Mouse (Mus musculus) liver, postnatal 0 days (tissue): ENCODE measurements at regions not wholly inside any gene's neighbourhood (a gene's known extent, or its start where the extent isn't known, plus 50 kb on each side); places are given as distances from the start of the nearest gene placed in this dataset.

Experiments used
- ATAC-seq: fragments of 200-750 bp; cut with Nextera tagmentation; 2 replicates; pipeline ENCODE4 v1.8.0; 2017; ENCODE audit warnings: mild to moderate bottlenecking, moderate library complexity
- DNase-seq: peaks from one replicate; pipeline ENCODE4 v3.0.0-alpha.2; 2016
- H3K27ac ChIP-seq: fragments of 300-500 bp; sonication (generic); 2 replicates; pipeline ENCODE4 v1.5.1; 2014; ENCODE audit warnings: antibody characterized with exemption, moderate library complexity, mild to moderate bottlenecking, low read depth
- H3K27me3 ChIP-seq: fragments of 300-500 bp; sonication (generic); 2 replicates; pipeline ENCODE4 v1.6.1; 2014; ENCODE audit warnings: low read length, control low read depth, mixed read lengths; ENCODE audit not compliant: insufficient read depth
- H3K36me3 ChIP-seq: fragments of 300-500 bp; sonication (generic); replicated peaks from 2 replicates; pipeline ENCODE4 v1.6.1; 2014; ENCODE audit warnings: mild to moderate bottlenecking, control low read depth, low read length, moderate library complexity, mixed read lengths; ENCODE audit not compliant: insufficient read depth
- H3K4me1 ChIP-seq: fragments of 300-500 bp; sonication (generic); 2 replicates; pipeline ENCODE4 v1.6.1; 2014; ENCODE audit warnings: antibody characterized with exemption, mild to moderate bottlenecking, control low read depth; ENCODE audit not compliant: insufficient read depth
- H3K4me2 ChIP-seq: fragments of 300-500 bp; sonication (generic); 2 replicates; pipeline ENCODE4 v1.6.1; 2014; ENCODE audit warnings: low read depth, mild to moderate bottlenecking, low read length, moderate library complexity, mixed read lengths
- H3K4me3 ChIP-seq: fragments of 300-500 bp; sonication (generic); 2 replicates; pipeline ENCODE4 v1.5.1; 2014; ENCODE audit warnings: low read depth, low read length
- H3K9ac ChIP-seq: fragments of 300-500 bp; sonication (generic); replicated peaks from 2 replicates; pipeline ENCODE4 v1.6.1; 2014; ENCODE audit warnings: mild to moderate bottlenecking, moderate library complexity
- H3K9me3 ChIP-seq: fragments of 300-500 bp; sonication (generic); 2 replicates; pipeline ENCODE4 v1.6.1; 2016; ENCODE audit warnings: mild to moderate bottlenecking, control low read depth, low read length, mixed read lengths
- CTCF ChIP-seq: sonication (generic); IDR thresholded peaks from 2 replicates; pipeline ENCODE4 v1.5.1; 2016; ENCODE audit warnings: antibody characterized with exemption, low read depth
- EP300 ChIP-seq: IDR thresholded peaks from 2 replicates; pipeline ENCODE4 v1.6.1; 2016; ENCODE audit warnings: antibody characterized with exemption, low read depth, mild to moderate bottlenecking
- WGBS: fragments of 180-500 bp; shearing (Covaris S2); extraction: QIAGEN DNeasy Blood & Tissue Kit; methylation state at CpG from one replicate; pipeline ENCODE4 v1.1.7; 2014; ENCODE audit not compliant: insufficient replicate concordance; 5-methylcytosine and 5-hydroxymethylcytosine counted together

DNA sequence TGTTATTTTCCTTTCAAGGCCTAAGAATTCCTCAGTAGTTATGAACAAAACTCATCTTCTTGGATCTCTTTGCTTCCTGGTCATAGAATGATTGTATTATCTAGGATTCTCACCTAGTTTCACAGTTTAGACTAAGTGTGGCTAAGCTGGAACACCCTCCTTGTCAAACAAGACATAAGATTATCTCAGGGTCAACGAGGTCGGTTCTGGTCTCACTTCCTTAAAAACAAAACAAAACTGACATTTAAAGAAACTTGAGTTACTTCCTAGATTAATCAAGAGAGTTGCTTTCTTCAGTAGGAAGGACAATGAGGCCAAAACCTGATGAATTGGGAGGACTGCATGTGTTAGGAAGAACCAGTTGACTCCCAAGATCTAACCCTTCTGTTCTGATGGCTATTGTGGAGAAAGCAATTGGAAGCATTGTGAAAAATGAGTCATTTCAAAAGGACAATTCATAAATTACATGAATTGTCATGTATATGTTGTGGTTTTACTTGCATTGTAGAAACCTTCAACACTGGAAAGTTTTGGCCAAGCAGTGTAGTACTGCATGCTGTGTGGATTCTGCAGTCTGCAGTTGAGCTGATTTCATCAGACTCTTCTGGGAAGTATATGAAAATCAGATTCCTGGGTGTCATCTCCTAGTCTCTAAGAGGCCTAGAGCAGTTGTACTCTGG is 293.0 kb downstream of the Nuak1 start:
- no peak overlapping the region for H3K9ac ChIP-seq
- TF ChIP-seq CTCF = no peak
- TF ChIP-seq EP300 = no peak
- H3K4me2 ChIP-seq = no peak overlapping the region
- H3K4me1 ChIP-seq = no peaks in the 10 kb centered on the region
- H3K27me3 ChIP-seq = no peaks in the 10 kb centered on the region
- no peak for ATAC-seq
- no peak for DNase-seq
- no peaks in the 10 kb centered on the region for H3K9me3 ChIP-seq
- no peaks in the 10 kb centered on the region for H3K36me3 ChIP-seq
- H3K4me3 ChIP-seq = no peak overlapping the region
- H3K27ac ChIP-seq = no peak overlapping the region
- 37% methylated on average over 2 of the region's 2 CpGs for WGBS

DNA sequence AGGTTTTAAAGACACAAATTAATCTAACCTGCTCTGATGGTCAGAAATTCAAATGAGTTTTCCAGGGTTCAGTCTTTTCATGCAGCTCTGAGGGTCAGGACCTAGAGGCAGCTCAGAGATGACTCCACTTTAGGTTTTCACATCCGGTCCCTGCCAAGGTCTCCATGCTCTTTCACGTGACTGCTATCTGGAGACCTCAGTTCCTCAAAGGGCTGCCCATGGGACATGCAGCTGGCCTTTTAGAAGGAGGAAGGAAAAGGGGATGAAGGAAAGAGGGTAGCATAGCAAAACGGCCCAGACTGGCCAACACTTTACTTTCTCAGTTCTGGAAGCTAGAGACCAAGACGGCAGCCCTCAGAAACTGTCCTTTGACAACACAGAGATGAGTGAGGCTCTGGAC is 276.6 kb downstream of the Nuak1 start:
- Histone ChIP-seq H3K4me2 (no peak overlapping the region), H3K36me3 (no peaks in the 10 kb centered on the region), H3K27me3 (no peaks in the 10 kb centered on the region), H3K27ac (no peak overlapping the region), H3K4me1 (no peaks in the 10 kb centered on the region; the same call in 1 of the 2 replicates), H3K9me3 (no peaks in the 10 kb centered on the region), H3K4me3 (no peak overlapping the region), H3K9ac (no peak overlapping the region)
- ATAC-seq (no peak), DNase-seq (no peak)
- no peak for TF ChIP-seq EP300
- no peak for TF ChIP-seq CTCF
- WGBS = 44% methylated on average over 4 of the region's 4 CpGs

DNA sequence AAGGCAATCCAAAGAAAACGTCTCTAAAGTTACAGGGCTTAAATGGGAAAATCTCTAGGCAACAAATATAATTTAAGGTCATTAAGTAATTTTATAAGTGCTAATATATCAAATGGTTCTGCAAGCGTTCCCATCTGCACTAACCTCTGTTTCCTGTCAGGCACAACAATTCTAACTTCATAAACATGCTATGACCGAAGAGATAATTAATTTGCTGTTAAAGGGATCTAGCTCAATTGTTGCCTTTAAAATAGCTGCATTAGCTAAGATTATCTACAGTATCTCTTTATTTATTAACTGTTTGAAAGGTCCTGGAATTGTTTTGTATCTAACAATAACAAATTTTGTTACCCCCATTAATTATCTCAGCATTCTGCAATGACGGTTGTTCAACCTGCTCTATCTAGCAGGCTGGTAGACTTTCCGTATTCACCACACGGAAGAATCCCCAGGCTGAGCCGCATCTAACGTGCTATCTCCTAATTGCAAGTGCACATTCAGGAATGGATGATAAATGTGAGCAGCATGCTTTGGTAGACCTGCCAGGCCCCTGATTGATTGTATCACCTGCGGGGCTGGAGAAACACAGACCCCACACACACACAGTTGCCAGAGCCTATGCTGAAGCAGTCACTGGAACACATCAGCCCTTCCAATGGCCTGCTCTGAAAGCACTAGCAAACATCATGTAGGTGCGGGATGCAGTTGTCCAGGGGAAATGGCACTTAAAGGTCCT is 274.4 kb downstream of the Nuak1 start:
- TF ChIP-seq CTCF (no peak), EP300 (no peak)
- H3K4me3 ChIP-seq = no peak overlapping the region
- no peaks in the 10 kb centered on the region for H3K9me3 ChIP-seq
- no peak overlapping the region for H3K9ac ChIP-seq
- H3K4me1 ChIP-seq = no peaks in the 10 kb centered on the region; the same call in 1 of the 2 replicates
- no peak for DNase-seq
- no peaks in the 10 kb centered on the region for H3K27me3 ChIP-seq
- H3K36me3 ChIP-seq = no peaks in the 10 kb centered on the region
- WGBS = 75% methylated on average over 10 of the region's 10 CpGs
- H3K27ac ChIP-seq = no peak overlapping the region
- no peak overlapping the region for H3K4me2 ChIP-seq
- ATAC-seq = no peak

DNA sequence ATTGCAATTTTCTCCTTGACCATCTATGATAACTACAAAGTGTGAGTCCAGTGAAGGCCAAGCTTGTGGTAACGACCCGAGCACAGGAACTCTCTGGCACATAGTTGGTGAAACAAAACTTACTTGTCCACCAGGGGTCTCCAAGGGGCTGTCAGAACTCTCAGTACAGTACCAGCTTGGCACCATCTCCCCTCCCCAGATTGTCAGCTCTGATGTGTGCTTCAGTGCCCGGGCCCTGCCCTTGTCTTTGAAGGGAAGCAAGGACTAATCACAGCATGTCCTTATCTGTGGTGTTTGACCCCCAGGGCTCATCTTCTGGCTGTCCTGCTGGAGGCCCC is 273.9 kb downstream of the Nuak1 start:
- 47% methylated on average over 3 of the region's 3 CpGs for WGBS
- no peaks in the 10 kb centered on the region; the same call in 1 of the 2 replicates for H3K4me1 ChIP-seq
- TF ChIP-seq CTCF (peak; percentile 46), EP300 (no peak)

DNA sequence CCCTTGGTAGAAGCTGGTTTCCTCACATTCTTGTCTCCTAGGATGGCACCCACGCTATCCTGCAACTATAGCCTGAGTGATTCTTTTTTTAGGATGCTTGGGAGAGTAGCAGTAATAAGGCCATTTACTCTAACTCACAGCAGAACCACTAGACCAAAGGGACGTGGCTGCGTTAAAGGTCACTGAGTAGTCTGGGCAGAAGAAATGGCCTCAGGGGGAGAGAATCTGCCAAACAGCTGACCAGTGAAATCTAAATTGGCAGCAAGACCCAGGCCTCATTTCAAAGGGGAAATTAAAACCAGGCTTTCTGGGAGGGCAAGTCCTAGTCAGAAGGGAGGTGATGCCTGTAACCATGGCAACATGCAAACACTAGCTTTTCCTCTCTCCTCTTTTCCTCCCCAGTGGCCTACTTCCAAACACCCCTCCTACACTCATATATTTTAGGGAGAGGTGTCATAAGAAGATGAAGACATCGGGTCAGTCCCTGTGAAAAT is 267.5 kb downstream of the Nuak1 start:
- H3K9ac ChIP-seq = no peak overlapping the region
- no peaks in the 10 kb centered on the region for H3K27me3 ChIP-seq
- ATAC-seq = no peak
- TF ChIP-seq CTCF (no peak), EP300 (no peak)
- no peaks in the 10 kb centered on the region for H3K36me3 ChIP-seq
- DNase-seq = no peak
- H3K27ac ChIP-seq = no peak overlapping the region
- no peak overlapping the region for H3K4me2 ChIP-seq
- 67% methylated on average over 4 of the region's 4 CpGs for WGBS
- H3K4me3 ChIP-seq = no peak overlapping the region
- H3K9me3 ChIP-seq = no peaks in the 10 kb centered on the region
- H3K4me1 ChIP-seq = no peaks in the 10 kb centered on the region

More for the DNA sequence above, 273.9 kb downstream of the Nuak1 start:
- DNase-seq (no peak), ATAC-seq (no peak)
- Histone ChIP-seq H3K9ac (no peak overlapping the region), H3K4me2 (no peak overlapping the region), H3K9me3 (no peaks in the 10 kb centered on the region), H3K27ac (no peak overlapping the region), H3K4me3 (no peak overlapping the region), H3K27me3 (no peaks in the 10 kb centered on the region), H3K36me3 (no peaks in the 10 kb centered on the region)

DNA sequence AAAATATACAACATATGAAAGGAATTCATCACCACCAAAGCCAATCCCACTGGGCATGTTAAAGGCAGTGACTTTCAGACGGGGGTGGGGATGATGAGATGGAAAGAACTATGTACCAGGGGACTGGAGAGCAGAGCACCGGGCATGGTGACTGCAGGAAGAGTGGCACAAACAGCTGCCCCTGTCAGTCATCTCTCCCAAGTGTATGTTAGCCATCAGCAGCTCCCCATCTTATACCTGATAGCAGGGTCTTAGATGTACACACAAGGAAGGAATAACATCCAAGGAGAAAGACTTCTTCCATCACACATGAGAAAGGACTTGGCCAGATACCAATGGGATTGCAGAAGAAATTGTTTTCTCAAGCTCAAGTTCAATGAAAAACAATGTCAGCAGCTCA is 257.2 kb downstream of the Nuak1 start:
- DNase-seq = no peak
- no peak for ATAC-seq
- no peak for TF ChIP-seq CTCF
- TF ChIP-seq EP300 = no peak

More for the DNA sequence above, 257.2 kb downstream of the Nuak1 start:
- H3K9ac ChIP-seq = no peak overlapping the region
- no peak overlapping the region for H3K27ac ChIP-seq
- H3K4me2 ChIP-seq = no peak overlapping the region
- H3K9me3 ChIP-seq = 0 out of 2 replicates have a peak, but pooled peaks cover 2% of the 10 kb centered on the region
- no peak overlapping the region for H3K4me3 ChIP-seq
- 79% methylated on average over 2 of the region's 2 CpGs for WGBS
- H3K27me3 ChIP-seq = no peaks in the 10 kb centered on the region
- H3K4me1 ChIP-seq = no peaks in the 10 kb centered on the region
- H3K36me3 ChIP-seq = no peaks in the 10 kb centered on the region
